Mouse (Mus musculus) right cerebral cortex, adult 18-20 months (tissue): ENCODE data around the gene Angptl8.

Experiments used
- DNase-seq: peaks from one replicate; pipeline ENCODE4 v3.0.0; 2022; ENCODE audit warnings: mixed read lengths

Angptl8 gene

GRCm38 (mm10) chr9:21816716-21817305 is 18.5 kb upstream of the Angptl8 start:
- no peak for DNase-seq

- DNase-seq: no peak
These were observed 17.2 kb upstream of the Angptl8 start for GRCm38 (mm10) chr9:21818125-21818524.

- no peak for DNase-seq
These were observed 16.7 kb upstream of the Angptl8 start for GRCm38 (mm10) chr9:21818561-21818960.

- DNase-seq: no peak
These were observed 16.1 kb upstream of the Angptl8 start for GRCm38 (mm10) chr9:21819181-21819729.

GRCm38 (mm10) chr9:21820183-21820582 is 15.1 kb upstream of the Angptl8 start:
- no peak for DNase-seq

GRCm38 (mm10) chr9:21822686-21823085 is 12.6 kb upstream of the Angptl8 start:
- no peak for DNase-seq

GRCm38 (mm10) chr9:21823957-21824356 is 11.4 kb upstream of the Angptl8 start:
- no peak for DNase-seq

- no peak for DNase-seq
These were observed 10.9 kb upstream of the Angptl8 start for GRCm38 (mm10) chr9:21824366-21824765.

GRCm38 (mm10) chr9:21829834-21830460 is 5.4 kb upstream of the Angptl8 start:
- no peak for DNase-seq

GRCm38 (mm10) chr9:21830461-21830850 is 4.9 kb upstream of the Angptl8 start:
- DNase-seq: no peak

- no peak for DNase-seq
These were observed 4.4 kb upstream of the Angptl8 start for GRCm38 (mm10) chr9:21830936-21831335.

GRCm38 (mm10) chr9:21831558-21832240 is 3.6 kb upstream of the Angptl8 start:
- DNase-seq: no peak

- DNase-seq: no peak
These were observed 2.4 kb downstream of the Angptl8 start for GRCm38 (mm10) chr9:21837690-21838089.

GRCm38 (mm10) chr9:21840115-21840787 is 4.9 kb downstream of the Angptl8 start:
- DNase-seq: peak; percentile 25

- DNase-seq: no peak
These were observed 6.0 kb downstream of the Angptl8 start for GRCm38 (mm10) chr9:21841340-21841739.

- no peak for DNase-seq
These were observed 7.1 kb downstream of the Angptl8 start for GRCm38 (mm10) chr9:21842391-21842790.

- peak; percentile 51 for DNase-seq
These were observed 7.8 kb downstream of the Angptl8 start for GRCm38 (mm10) chr9:21843086-21843485.

GRCm38 (mm10) chr9:21845381-21846080 is 10.2 kb downstream of the Angptl8 start:
- DNase-seq: no peak

GRCm38 (mm10) chr9:21846755-21847341 is 11.5 kb downstream of the Angptl8 start:
- no peak for DNase-seq

GRCm38 (mm10) chr9:21847425-21847824 is 12.1 kb downstream of the Angptl8 start:
- DNase-seq: no peak

- no peak for DNase-seq
These were observed 12.6 kb downstream of the Angptl8 start for GRCm38 (mm10) chr9:21847926-21848325.
